ENCODE assay signal across 9 mouse cellular contexts in the genomic region with DNA sequence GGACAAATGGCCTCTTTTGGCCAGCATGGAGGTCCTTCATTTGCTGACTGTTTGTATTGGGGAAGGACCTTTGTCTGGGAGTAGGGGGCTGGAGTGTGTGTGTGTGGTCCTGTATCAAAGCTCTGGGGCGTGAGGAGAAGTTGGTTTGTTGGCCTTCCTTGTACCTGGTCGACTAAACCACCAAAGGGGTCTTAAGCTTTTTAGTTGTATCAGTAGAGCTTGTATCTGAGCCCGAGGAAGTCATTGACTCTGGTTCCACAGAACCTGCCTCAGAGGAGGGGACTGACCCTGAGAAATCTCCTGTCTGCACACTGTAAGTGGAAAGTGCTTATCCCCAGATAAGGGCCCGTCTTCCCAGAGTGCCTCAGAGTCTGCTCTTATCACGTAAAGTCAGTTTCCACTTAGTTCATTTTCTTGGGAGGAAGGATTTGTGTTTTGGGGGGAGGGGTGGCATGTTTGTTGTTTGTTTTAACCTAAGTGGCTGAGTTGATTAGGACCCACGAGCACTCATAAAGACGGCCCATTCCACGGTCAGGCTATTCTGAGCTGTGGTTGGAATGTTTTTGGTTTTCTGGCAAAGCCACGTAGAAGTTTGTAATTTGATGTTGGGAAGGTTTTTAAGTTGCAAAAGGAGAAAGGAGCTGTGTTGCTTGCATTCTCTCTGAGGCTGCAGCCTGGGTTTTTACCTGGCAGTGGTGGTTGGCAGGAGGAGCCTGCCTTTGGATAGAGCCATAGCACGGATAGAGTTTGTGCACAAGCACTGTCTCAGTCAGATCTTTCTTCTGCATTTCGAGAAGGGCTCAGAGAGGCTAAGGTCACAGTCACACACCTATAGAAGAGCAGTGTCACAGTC. TPM values are rescaled to one million over a fixed set of nuclear protein-coding genes. Genes with fewer than 3 reads are reported as not detected.
DNase-seq lines count a peak whose midpoint lies in the region; TF ChIP-seq lines count a peak whose summit lies in the region.
"Had no signal": no experiment of that assay in that cellular context is flagged by ENCODE, and none has a peak within 500 bp of the region (broad histone marks: within the 10 kb centered on the region; RNA-seq: fewer than 3 reads in every experiment).

No protein-coding gene starts in this region.

- H3K27ac ChIP-seq in heart, embryonic 10.5 days: peak overlapping the region; percentile 84
- no peak overlapping the region for H3K27ac ChIP-seq in heart, adult 2 months
- peak overlapping the region; percentile 96 for H3K27ac ChIP-seq in MEL (ENCODE audit: control insufficient read depth, low read depth, low read length)
- H3K27ac ChIP-seq: neural tube, embryonic 13.5 days had no signal

- TF ChIP-seq POLR2A in heart, adult 2 months (IDR thresholded peaks at IDR 0.05; ENCODE audit: insufficient read depth, low read depth, low read length): no peak
- peak in 1 of 2 experiments; percentile 23; a peak in 1 of 4 replicates for TF ChIP-seq POLR2A in MEL (IDR thresholded peaks at IDR 0.05; ENCODE audit: control insufficient read depth in 1 of 2, insufficient read depth in 1 of 2, low read depth in 1 of 2, low read length in 2 of 2, poor library complexity in 1 of 2)

- WGBS in heart, embryonic 10.5 days: 15% methylated on average over 11 of the region's 11 CpGs
- 35% methylated on average over 11 of the region's 11 CpGs for WGBS in heart, adult 2 months

- intact Hi-C loops in heart, adult 2 months (cut with DNase I): no loop called here

- H3K4me3 ChIP-seq in heart, embryonic 10.5 days: peak overlapping the region; percentile 22; the same call in 1 of the 2 replicates
- H3K4me3 ChIP-seq in heart, adult 2 months: no peak overlapping the region
- peak overlapping the region; percentile 32 for H3K4me3 ChIP-seq in MEL (ENCODE audit: control insufficient read depth in 1 of 2, insufficient read depth in 1 of 2, low read depth in 2 of 2, low read length in 2 of 2)
- peak overlapping the region; percentile 58 for H3K4me3 ChIP-seq in erythroblast, embryonic 14.5 days (replicated peaks)
- H3K4me3 ChIP-seq: neural tube, embryonic 13.5 days had no signal

- peaks cover 29% of the 10 kb centered on the region for H3K4me1 ChIP-seq in heart, embryonic 10.5 days
- no peaks in the 10 kb centered on the region; the same call in none of the 2 replicates for H3K4me1 ChIP-seq in heart, adult 2 months (ENCODE audit: control insufficient read depth, insufficient read depth, low read length)
- H3K4me1 ChIP-seq in MEL (ENCODE audit: control insufficient read depth in 1 of 2, insufficient read depth in 2 of 2, low read length in 2 of 2): peaks cover 31 to 54% of the 10 kb centered on the region in 2 experiments
- H3K4me1 ChIP-seq in erythroblast, embryonic 14.5 days (ENCODE audit: control insufficient read depth): peaks cover 98% of the 10 kb centered on the region

- H3K36me3 ChIP-seq in heart, embryonic 10.5 days: no peaks in the 10 kb centered on the region
- H3K36me3 ChIP-seq in heart, adult 2 months (ENCODE audit: control insufficient read depth, insufficient read depth, low read length): peaks cover 3% of the 10 kb centered on the region; the same call in 1 of the 2 replicates
- H3K36me3 ChIP-seq in MEL (ENCODE audit: control insufficient read depth in 1 of 2, insufficient read depth in 2 of 2, low read length in 2 of 2): peaks cover 0 to 36% of the 10 kb centered on the region in 2 experiments; a peak in 2 of 4 replicates
- peaks cover 76% of the 10 kb centered on the region for H3K36me3 ChIP-seq in erythroblast, embryonic 14.5 days (ENCODE audit: control insufficient read depth)
- H3K36me3 ChIP-seq: neural tube, embryonic 13.5 days had no signal

- no peaks in the 10 kb centered on the region for H3K79me2 ChIP-seq in heart, adult 2 months (replicated peaks; ENCODE audit: control insufficient read depth, insufficient read depth, low read length)
- no peaks in the 10 kb centered on the region for H3K79me2 ChIP-seq in MEL (ENCODE audit: control insufficient read depth, insufficient read depth, low read length, poor library complexity)

- no peaks in the 10 kb centered on the region for H3K27me3 ChIP-seq in heart, embryonic 10.5 days (ENCODE audit: insufficient read depth, poor library complexity, severe bottlenecking)
- no peaks in the 10 kb centered on the region for H3K27me3 ChIP-seq in heart, adult 2 months (ENCODE audit: control insufficient read depth, insufficient read depth, low read length)
- no peaks in the 10 kb centered on the region for H3K27me3 ChIP-seq in MEL (ENCODE audit: control insufficient read depth in 1 of 2, insufficient read depth in 2 of 2, low read length in 2 of 2)
- no peaks in the 10 kb centered on the region for H3K27me3 ChIP-seq in erythroblast, embryonic 14.5 days (ENCODE audit: control insufficient read depth)
- H3K27me3 ChIP-seq: neural tube, embryonic 13.5 days had no signal

- no peak for TF ChIP-seq RAD21 in MEL (IDR thresholded peaks at IDR 0.05; ENCODE audit: low read depth, low read length)

- H3K9me3 ChIP-seq in heart, embryonic 10.5 days: no peaks in the 10 kb centered on the region
- no peaks in the 10 kb centered on the region for H3K9me3 ChIP-seq in MEL (replicated peaks; ENCODE audit: insufficient read depth, low read length)
- no peaks in the 10 kb centered on the region for H3K9me3 ChIP-seq in erythroblast, embryonic 14.5 days (ENCODE audit: control insufficient read depth, low read length)
- H3K9me3 ChIP-seq: neural tube, embryonic 13.5 days had no signal

- no peak for TF ChIP-seq EP300 in heart, adult 2 months (IDR thresholded peaks at IDR 0.05; ENCODE audit: insufficient read depth, low read depth, low read length)
- peak; percentile 98 to 99 for TF ChIP-seq EP300 in MEL (IDR thresholded peaks at IDR 0.05; ENCODE audit: low read depth in 1 of 2, low read length in 2 of 2)

- H3K9ac ChIP-seq in heart, adult 2 months (ENCODE audit: low read depth, low read length): no peak overlapping the region
- peak overlapping the region; percentile 58 for H3K9ac ChIP-seq in MEL (ENCODE audit: control insufficient read depth, low read depth, low read length, poor library complexity, severe bottlenecking)
- H3K9ac ChIP-seq: neural tube, embryonic 13.5 days had no signal

- peak; percentile 91 for DNase-seq in heart, embryonic 10.5 days (ENCODE audit: low spot score)
- DNase-seq in heart, adult 2 months: no peak
- DNase-seq in MEL (ENCODE audit: low read depth, low spot score): peak; percentile 89
- DNase-seq in lung, postnatal 36 days: peak; percentile 55
- DNase-seq in adrenal gland, postnatal 36 days: no peak
- no peak for DNase-seq in layer of hippocampus, postnatal 10 days (ENCODE audit: low spot score in 2 of 2)
- no peak for DNase-seq in testis, postnatal 14 days (ENCODE audit: low spot score)

- TF ChIP-seq CTCF in heart, adult 2 months (IDR thresholded peaks at IDR 0.05): no peak
- TF ChIP-seq CTCF in MEL (IDR thresholded peaks at IDR 0.05 in 2 of 3, conservative IDR thresholded peaks at IDR 0.05 in 1 of 3; ENCODE audit: control insufficient read depth in 1 of 3, insufficient read depth in 1 of 3, low read depth in 2 of 3, low read length in 3 of 3, poor library complexity in 1 of 3, severe bottlenecking in 1 of 3): no peak

TF ChIP-seq in MEL, 35 proteins besides CTCF, POLR2A, EP300 and RAD21 (continues in another document):
- 0 out of 2 replicates have a peak, but pooled peaks have one; percentile 32 for TF ChIP-seq MXI1 (IDR thresholded peaks at IDR 0.05; ENCODE audit: low read depth, low read length)
- peak; percentile 74; the same call in 1 of the 2 replicates for TF ChIP-seq BHLHE40 (IDR thresholded peaks at IDR 0.05; ENCODE audit: borderline replicate concordance, low read depth, low read length)
- TF ChIP-seq KAT2A (conservative IDR thresholded peaks at IDR 0.05; ENCODE audit: low read depth, low read length): no peak
- TF ChIP-seq HCFC1 (IDR thresholded peaks at IDR 0.05; ENCODE audit: low read depth, low read length): no peak; the same call in 1 of the 2 replicates
- TF ChIP-seq RCOR1 (IDR thresholded peaks at IDR 0.05; ENCODE audit: low read depth, low read length): peak; percentile 95
- no peak for TF ChIP-seq ZMIZ1 (IDR thresholded peaks at IDR 0.05; ENCODE audit: low read depth, low read length)
- TF ChIP-seq UBTF (IDR thresholded peaks at IDR 0.05; ENCODE audit: borderline replicate concordance, insufficient read depth, low read depth, low read length): no peak
- no peak for TF ChIP-seq USF2 (IDR thresholded peaks at IDR 0.05; ENCODE audit: borderline replicate concordance in 1 of 2, insufficient read depth in 1 of 2, low read depth in 1 of 2, low read length in 2 of 2)
- TF ChIP-seq USF1 (IDR thresholded peaks at IDR 0.05; ENCODE audit: low read depth, low read length): no peak

RNA-seq across cellular contexts. Expression of a gene that starts 24.0 kb away (rescaled TPM):
- 7.8 and 8.5 TPM in 2 replicates for polyA plus RNA-seq in heart, embryonic 10.5 days (2016; fragmentation: Nextera tagmentation; extraction: Ambion mirVana)
- total RNA-seq in heart, adult 2 months (2021): 1 to 10 TPM; 5.8 TPM
- polyA plus RNA-seq in heart, adult 2 months (2012; rRNA removed): 5.6 and 8.5 TPM in 2 replicates
- total RNA-seq in MEL (2012; rRNA removed): 5.8 and 6.7 TPM in 2 replicates
- polyA plus RNA-seq in MEL (2012; ENCODE audit: insufficient read depth in 1 of 2, insufficient read length in 2 of 2, low read depth in 1 of 2, low replicate concordance in 2 of 2, missing spikeins in 1 of 2): 1 to 10 TPM in 1 of 2 experiments, not detected in 1; 8.3 TPM
- 7.8 and 10.8 TPM in 2 replicates for polyA plus RNA-seq in erythroblast, embryonic 14.5 days (2012)
- total RNA-seq in adrenal gland, postnatal 36 days (2021): 1 to 10 TPM; 7.5 to 9.3 TPM
- total RNA-seq in layer of hippocampus, postnatal 10 days (2021): under 1 TPM; 0.87 to 0.94 TPM

RNA-seq across cellular contexts. Expression of a gene that starts 55.6 kb away (rescaled TPM):
- polyA plus RNA-seq in heart, embryonic 10.5 days (2016; fragmentation: Nextera tagmentation; extraction: Ambion mirVana): 174 TPM in 2 replicates
- total RNA-seq in heart, adult 2 months (2021): 10 to 100 TPM; 59.7 to 68.1 TPM
- 19.5 and 31.2 TPM in 2 replicates for polyA plus RNA-seq in heart, adult 2 months (2012; rRNA removed)
- 103 and 121 TPM in 2 replicates for total RNA-seq in MEL (2012; rRNA removed)
- polyA plus RNA-seq in MEL (2012; ENCODE audit: insufficient read depth in 1 of 2, insufficient read length in 2 of 2, low read depth in 1 of 2, low replicate concordance in 2 of 2, missing spikeins in 1 of 2): 10 to 100 TPM in 1 of 2 experiments, not detected in 1; 88.1 TPM
- 2.5 and 3.8 TPM in 2 replicates for polyA plus RNA-seq in erythroblast, embryonic 14.5 days (2012)
- total RNA-seq in adrenal gland, postnatal 36 days (2021): 10 to 100 TPM; 69.2 to 89.1 TPM
- 10 to 100 TPM; 27.2 to 28.9 TPM for total RNA-seq in layer of hippocampus, postnatal 10 days (2021)

RNA-seq across cellular contexts. Expression of a gene that starts 55.7 kb away (rescaled TPM):
- polyA plus RNA-seq in heart, embryonic 10.5 days (2016; fragmentation: Nextera tagmentation; extraction: Ambion mirVana): 81.9 and 101 TPM in 2 replicates
- 10 to 100 TPM; 24.8 to 27.6 TPM for total RNA-seq in heart, adult 2 months (2021)
- 19.2 and 25.2 TPM in 2 replicates for polyA plus RNA-seq in heart, adult 2 months (2012; rRNA removed)
- total RNA-seq in MEL (2012; rRNA removed): 83.9 and 88.2 TPM in 2 replicates
- 100 to 1,000 TPM; 113 to 189 TPM for polyA plus RNA-seq in MEL (2012; ENCODE audit: insufficient read depth in 1 of 2, insufficient read length in 2 of 2, low read depth in 1 of 2, low replicate concordance in 2 of 2, missing spikeins in 1 of 2)
- 11.0 and 14.6 TPM in 2 replicates for polyA plus RNA-seq in erythroblast, embryonic 14.5 days (2012)
- total RNA-seq in adrenal gland, postnatal 36 days (2021): 100 to 1,000 TPM; 118 to 119 TPM
- 10 to 100 TPM; 55.2 to 56.4 TPM for total RNA-seq in layer of hippocampus, postnatal 10 days (2021)

Comparison
In these comparisons a context has a peak if more than half of its experiments do, and no peak if none do; other contexts are left out.
1. DNase-seq: peak in heart, embryonic 10.5 days (single experiment), MEL (single experiment) and lung, postnatal 36 days (single experiment); none in heart, adult 2 months (0 of 2), adrenal gland, postnatal 36 days (0 of 2), layer of hippocampus, postnatal 10 days (0 of 2) and testis, postnatal 14 days (single experiment).